Mouse (Mus musculus) left cerebral cortex, adult 2 months (tissue): ENCODE results near the gene Gm12695. TPM values are rescaled to one million over a fixed set of nuclear protein-coding genes. Genes with fewer than 3 reads are reported as not detected.
A peak's percentile ranks its signal among the peaks of the same experiment; 100 is the strongest.

ENCODE experiments used
- DNase-seq, 2 experiments: peaks; one replicate each; pipeline ENCODE4 v3.0.0; 2021 to 2022; ENCODE audit warnings: low spot score in 2 of 2, mixed read lengths in 1 of 2; ENCODE audit errors: extremely low spot score in 1 of 2
- H3K27ac ChIP-seq: fragments of 200-600 bp; 2 replicates; pipeline ENCODE4 v1.8.1; 2022
- H3K4me3 ChIP-seq: fragments of 200-600 bp; 2 replicates; pipeline ENCODE4 v1.8.1; 2022
- CTCF ChIP-seq: fragments of 200-600 bp; IDR thresholded peaks from 2 replicates; pipeline ENCODE4 v1.8.1; 2022; ENCODE audit warnings: antibody characterized with exemption, mild to moderate bottlenecking, moderate library complexity
- intact Hi-C: fragments of 180-260 bp; cut with DNase I; formaldehyde crosslinking; loops from one replicate; pipeline ENCODE4 v1.15.1; 2025
- long read RNA-seq, 2 experiments: library from polyadenylated mRNA; stranded (forward); transcript quantifications; one replicate each; pipeline ENCODE4 v2.0.0; 2021; ENCODE audit warnings: borderline mapping rate in 2 of 2
- total RNA-seq, 2 experiments: library from RNA; stranded (reverse); gene quantifications; 2 replicates each; pipeline ENCODE4 v1.2.3; 2021

The Gm12695 gene
- not detected for total RNA-seq
- long read RNA-seq, experiment 1, result 0 reads
- long read RNA-seq, experiment 2, result 0 reads

- DNase-seq, result no peak
- no peak within 1 kb of the TSS for H3K4me3 ChIP-seq
- H3K27ac ChIP-seq, result no peak within 1 kb of the TSS
- TF ChIP-seq CTCF, result no peak
- intact Hi-C loops, result no loop called here
Observed at GRCm38 (mm10) chr4:96785086-96785485, at the start of gene Gm12695. Gm12695 (minus strand) TSS chr4:96785186.

- no peak for DNase-seq
- H3K4me3 ChIP-seq, result no peak overlapping the region
- intact Hi-C loops, result no loop called here
- H3K27ac ChIP-seq, result no peak overlapping the region
- no peak for TF ChIP-seq CTCF
Observed at GRCm38 (mm10) chr4:96825540-96826045, 40.6 kb upstream of the Gm12695 start.

GRCm38 (mm10) chr4:96806824-96807808 lies 22.1 kb upstream of the Gm12695 start:
- TF ChIP-seq CTCF, result no peak
- H3K27ac ChIP-seq, result no peak overlapping the region
- intact Hi-C loops, result no loop called here
- no peak for DNase-seq
- H3K4me3 ChIP-seq, result no peak overlapping the region

- TF ChIP-seq CTCF, result peak; percentile 81
- no peak overlapping the region for H3K27ac ChIP-seq
- DNase-seq, result peak; percentile 37 to 49
- intact Hi-C loops, result loop anchor here (5.0 to 10.0 kb wide), 2 partner anchors 82 to 945 kb away; no protein-coding TSS in a partner anchor
- no peak overlapping the region for H3K4me3 ChIP-seq
Observed at GRCm38 (mm10) chr4:96799380-96800157, 14.6 kb upstream of the Gm12695 start.

GRCm38 (mm10) chr4:96797583-96797982 lies 12.6 kb upstream of the Gm12695 start:
- no peak overlapping the region for H3K27ac ChIP-seq
- no peak overlapping the region for H3K4me3 ChIP-seq
- intact Hi-C loops, result loop anchor here (5.0 to 10.0 kb wide), 2 partner anchors 80 to 947 kb away; no protein-coding TSS in a partner anchor
- DNase-seq, result no peak
- TF ChIP-seq CTCF, result no peak

GRCm38 (mm10) chr4:96791301-96791700 lies 6.3 kb upstream of the Gm12695 start:
- no peak for DNase-seq
- Histone ChIP-seq H3K27ac (no peak overlapping the region), H3K4me3 (no peak overlapping the region)
- no peak for TF ChIP-seq CTCF
- intact Hi-C loops, result loop anchor here (10.0 kb wide), 1 partner anchor 954 kb away; no protein-coding TSS in a partner anchor

- Histone ChIP-seq H3K4me3 (no peak overlapping the region), H3K27ac (no peak overlapping the region)
- no peak for TF ChIP-seq CTCF
- intact Hi-C loops, result loop anchor here (10.0 kb wide), 1 partner anchor 955 kb away; no protein-coding TSS in a partner anchor
- no peak for DNase-seq
Observed at GRCm38 (mm10) chr4:96789905-96790304, 4.9 kb upstream of the Gm12695 start.

- intact Hi-C loops, result no loop called here
- TF ChIP-seq CTCF, result no peak
- no peak overlapping the region for H3K27ac ChIP-seq
- DNase-seq, result no peak
- H3K4me3 ChIP-seq, result no peak overlapping the region
Observed at GRCm38 (mm10) chr4:96786610-96787009, 1.6 kb upstream of the Gm12695 start.

- Histone ChIP-seq H3K27ac (no peak overlapping the region), H3K4me3 (no peak overlapping the region)
- intact Hi-C loops, result no loop called here
- DNase-seq, result no peak
- no peak for TF ChIP-seq CTCF
Observed at GRCm38 (mm10) chr4:96772966-96773566, 11.9 kb downstream of the Gm12695 start.

GRCm38 (mm10) chr4:96766396-96766998 lies 18.5 kb downstream of the Gm12695 start:
- no peak overlapping the region for H3K4me3 ChIP-seq
- DNase-seq, result peak in 1 of 2 experiments; percentile 18
- no peak for TF ChIP-seq CTCF
- intact Hi-C loops, result no loop called here
- H3K27ac ChIP-seq, result no peak overlapping the region

- no peak for DNase-seq
- no peak overlapping the region for H3K27ac ChIP-seq
- no peak for TF ChIP-seq CTCF
- intact Hi-C loops, result no loop called here
- no peak overlapping the region for H3K4me3 ChIP-seq
Observed at GRCm38 (mm10) chr4:96751953-96752352, 33.0 kb downstream of the Gm12695 start.
